Mouse (Mus musculus) testis, adult 2 months (tissue): ENCODE measurements around the gene Sdhc.

Experiments used
- CTCF ChIP-seq: fragments of 200-500 bp; IDR thresholded peaks from 2 replicates; pipeline ENCODE4 v1.5.1; 2012; ENCODE audit warnings: low read depth, mild to moderate bottlenecking, inconsistent platforms, low read length, moderate library complexity; ENCODE audit not compliant: control insufficient read depth, insufficient read depth, insufficient replicate concordance
- POLR2A ChIP-seq: fragments of 200-500 bp; IDR thresholded peaks from 2 replicates; pipeline ENCODE4 v1.6.1; 2012; ENCODE audit warnings: low read depth, mild to moderate bottlenecking, inconsistent platforms, low read length, moderate library complexity; ENCODE audit not compliant: control insufficient read depth

DNA sequence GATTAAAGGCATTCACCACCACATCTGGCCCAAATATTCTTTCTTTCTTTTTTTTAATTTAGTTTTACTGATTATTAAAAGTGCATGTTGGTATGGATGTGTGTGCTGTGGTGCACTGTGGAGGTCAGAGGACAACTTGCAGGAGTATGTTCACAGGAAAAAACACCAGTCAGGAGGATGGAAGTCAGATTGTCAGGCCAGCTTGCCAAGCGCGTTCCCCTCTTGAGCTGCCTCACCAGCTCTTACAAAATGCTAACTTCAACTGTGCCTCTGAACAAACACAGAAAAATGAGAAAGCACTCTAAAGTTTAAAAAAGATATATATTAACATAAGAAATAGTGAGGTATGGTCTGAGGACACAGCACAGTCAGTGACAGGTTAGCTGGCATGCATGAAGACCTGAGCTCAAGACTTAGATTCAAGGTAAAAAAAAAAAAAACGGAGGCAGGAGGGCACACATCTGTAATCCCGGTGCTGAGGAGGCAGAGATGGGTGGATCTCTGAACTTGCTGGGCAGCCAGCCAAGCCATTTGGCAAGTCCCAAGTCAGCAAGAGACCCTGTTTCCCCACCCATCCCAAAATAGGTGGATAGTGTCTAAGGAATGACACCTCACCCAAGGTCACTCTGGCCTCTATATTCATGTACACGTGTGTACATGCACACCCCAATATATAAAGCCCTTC is 29.2 kb upstream of the Sdhc start:
- TF ChIP-seq CTCF (no peak), POLR2A (no peak)
